Mouse (Mus musculus) erythroblast, embryonic 14.5 days (primary cell): ENCODE results near the gene Gfy.

Experiments
- GATA1 ChIP-seq: IDR thresholded peaks from 2 replicates; pipeline ENCODE4 v1.6.1; 2012; ENCODE audit warnings: low read length, inconsistent platforms, mixed read lengths
- TAL1 ChIP-seq: IDR thresholded peaks from 3 replicates; pipeline ENCODE4 v1.6.1; 2012; ENCODE audit warnings: low read length, inconsistent platforms, mixed read lengths

DNA sequence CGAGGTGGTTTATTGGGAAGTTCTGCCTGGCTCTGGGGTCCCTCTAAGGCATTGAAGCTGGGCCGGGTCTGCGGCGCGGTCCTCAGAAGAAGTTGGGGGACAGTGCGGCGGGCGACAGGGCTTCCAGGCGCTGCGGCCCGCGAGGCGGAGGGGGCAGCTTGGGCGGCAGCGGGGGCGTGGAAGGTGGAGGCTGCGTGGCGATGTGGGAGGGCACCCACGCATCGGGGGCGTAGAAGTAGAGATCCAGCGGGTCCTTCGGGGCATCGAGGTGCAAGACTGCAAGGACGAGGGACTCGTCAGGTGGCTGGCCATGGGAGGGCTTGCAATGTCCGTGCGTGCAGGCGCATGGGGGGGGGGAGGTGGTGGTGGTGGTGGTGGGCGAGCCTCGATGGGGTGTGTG, 3.0 kb downstream of the Gfy start:
- TF ChIP-seq TAL1 (no peak), GATA1 (no peak)
